Mouse (Mus musculus) forebrain, embryonic 16.5 days (tissue): Measurements from ENCODE around the gene Sp6. TPM values are rescaled to one million over a fixed set of nuclear protein-coding genes. Genes with fewer than 3 reads are reported as not detected.

ENCODE experiments used
- ATAC-seq: fragments of 200-750 bp; cut with Nextera tagmentation; 2 replicates; pipeline ENCODE4 v1.8.0; 2017; ENCODE audit warnings: mild to moderate bottlenecking, moderate library complexity
- H3K27ac ChIP-seq: fragments of 300-500 bp; sonication (generic); 2 replicates; pipeline ENCODE4 v1.5.1; 2014; ENCODE audit warnings: low read length, control low read depth
- H3K27me3 ChIP-seq: fragments of 300-500 bp; sonication (generic); replicated peaks from 2 replicates; pipeline ENCODE4 v1.6.1; 2014; ENCODE audit warnings: low read length; ENCODE audit not compliant: control insufficient read depth, insufficient read depth
- H3K36me3 ChIP-seq: fragments of 300-500 bp; sonication (generic); 2 replicates; pipeline ENCODE4 v1.6.1; 2014; ENCODE audit not compliant: control insufficient read depth, insufficient read depth
- H3K4me1 ChIP-seq: fragments of 300-500 bp; sonication (generic); replicated peaks from 2 replicates; pipeline ENCODE4 v1.6.1; 2014; ENCODE audit warnings: low read length; ENCODE audit not compliant: control insufficient read depth, insufficient read depth
- H3K4me2 ChIP-seq: fragments of 300-500 bp; sonication (generic); 2 replicates; pipeline ENCODE4 v1.6.1; 2014; ENCODE audit warnings: mild to moderate bottlenecking, low read length, control low read depth
- H3K4me3 ChIP-seq: fragments of 300-500 bp; sonication (generic); replicated peaks from 2 replicates; pipeline ENCODE4 v1.5.1; 2014; ENCODE audit warnings: mild to moderate bottlenecking, low read length, control low read depth
- H3K9ac ChIP-seq: fragments of 300-500 bp; sonication (generic); replicated peaks from 2 replicates; pipeline ENCODE4 v1.6.1; 2014; ENCODE audit warnings: low read depth, low read length, control low read depth
- H3K9me3 ChIP-seq: fragments of 300-500 bp; sonication (generic); 2 replicates; pipeline ENCODE4 v1.6.1; 2016; ENCODE audit warnings: low read length; ENCODE audit not compliant: control insufficient read depth
- WGBS: fragments of 180-500 bp; shearing (Covaris S2); extraction: QIAGEN DNeasy Blood & Tissue Kit; methylation state at CpG from one replicate; pipeline ENCODE4 v1.1.7; 2014; 5-methylcytosine and 5-hydroxymethylcytosine counted together
- polyA plus RNA-seq: library from polyadenylated mRNA; unstranded; fragments of >200 nt; fragmentation: Nextera tagmentation; extraction: Ambion mirVana; gene quantifications from 2 replicates; pipeline ENCODE4 v1.2.1, GENCODE M21; 2015

Sp6 gene
- polyA plus RNA-seq, 1 experiment from 2014 or later = 0.29 TPM

DNA sequence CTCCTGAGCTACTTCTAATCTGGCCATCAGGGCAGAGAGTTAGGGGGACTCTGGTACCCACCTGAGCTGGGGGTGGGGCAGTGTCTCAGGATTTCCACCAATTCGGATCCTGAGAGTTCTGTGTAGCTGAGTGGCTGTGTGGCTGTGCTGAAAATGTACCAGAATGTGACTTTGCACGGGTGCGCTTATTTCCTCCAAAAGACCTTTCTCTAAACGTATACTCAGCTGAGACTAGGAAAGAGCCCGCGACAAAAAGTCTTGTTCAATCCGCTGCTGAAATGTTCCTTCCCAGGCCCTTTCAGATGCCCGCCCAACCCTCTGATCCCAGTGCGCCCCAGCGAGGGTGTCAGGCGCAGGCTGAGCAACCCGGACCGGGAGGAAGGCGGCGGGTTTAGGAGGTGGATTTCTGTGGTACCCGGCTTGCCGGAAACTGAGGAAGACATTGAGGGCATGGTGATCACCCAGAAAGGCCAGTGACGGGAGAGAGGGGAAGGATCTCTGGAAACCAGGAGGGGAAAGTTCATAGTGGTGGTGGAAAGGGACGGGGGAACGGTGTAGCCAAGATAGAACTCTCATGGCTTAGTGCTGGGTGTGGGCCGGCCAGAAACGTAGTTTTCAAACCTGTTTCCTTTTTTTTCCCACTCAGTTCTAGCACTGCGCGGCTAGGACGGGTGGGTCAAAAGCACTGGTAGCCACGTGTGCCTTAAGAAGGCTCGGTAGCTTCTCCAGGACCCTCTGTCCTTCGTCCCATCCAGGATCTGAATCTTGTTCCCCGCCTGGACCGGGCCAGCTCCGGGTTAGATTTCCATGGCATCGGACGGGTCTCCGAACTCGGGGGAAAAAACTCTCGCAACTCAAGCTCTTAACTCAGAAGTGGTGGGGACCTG lies 4.7 kb downstream of the Sp6 start:
- Histone ChIP-seq H3K4me2 (peak overlapping the region; percentile 44; the same call in 1 of the 2 replicates), H3K9me3 (no peaks in the 10 kb centered on the region), H3K4me3 (peak overlapping the region; percentile 28), H3K27ac (no peak overlapping the region), H3K27me3 (peaks cover 65% of the 10 kb centered on the region), H3K36me3 (no peaks in the 10 kb centered on the region), H3K9ac (no peak overlapping the region), H3K4me1 (peaks cover 20% of the 10 kb centered on the region)
- ATAC-seq = no peak
- WGBS = under 1% methylated on average over 36 of the region's 36 CpGs

DNA sequence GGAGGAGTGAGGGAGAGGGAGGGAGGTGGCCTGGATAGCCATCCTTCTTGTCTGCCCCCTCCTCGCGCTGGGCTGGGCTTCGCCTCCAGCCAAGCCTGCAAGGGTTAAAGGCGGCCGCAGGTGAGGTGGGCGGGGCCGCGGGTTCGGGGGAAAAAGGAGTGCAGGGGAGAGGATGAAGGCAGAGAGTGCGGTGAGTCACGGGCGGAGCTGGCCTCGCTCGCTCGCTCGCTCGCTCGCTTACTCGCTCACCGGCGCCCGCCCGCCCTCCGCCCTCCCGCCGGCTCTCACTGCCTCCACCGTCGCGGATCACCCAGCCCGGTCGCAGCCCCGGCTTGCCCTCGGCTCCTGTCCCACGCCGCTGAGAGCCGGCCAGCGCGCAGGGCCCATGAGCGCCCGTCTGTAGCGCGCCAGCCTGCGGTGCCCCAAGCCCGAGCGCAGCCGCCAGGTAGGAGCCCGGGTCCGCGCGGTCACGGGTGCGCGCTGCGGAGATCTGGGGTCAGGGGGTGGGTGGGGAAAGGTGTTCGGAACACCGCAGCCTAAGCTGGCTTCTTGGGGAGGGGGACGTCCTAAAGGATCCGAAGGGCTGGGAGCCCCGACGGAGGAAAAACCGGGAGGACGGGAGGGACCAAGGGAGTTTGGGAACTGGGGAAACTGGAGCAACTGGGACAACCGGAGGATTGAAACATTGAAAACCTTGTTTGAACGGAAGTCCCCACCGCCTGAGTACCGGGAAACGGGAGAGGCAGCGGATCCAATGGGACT lies 5.6 kb downstream of the Sp6 start:
- Histone ChIP-seq H3K27me3 (peaks cover 74% of the 10 kb centered on the region), H3K4me2 (peak overlapping the region; percentile 44), H3K4me1 (peaks cover 20% of the 10 kb centered on the region), H3K9ac (no peak overlapping the region), H3K36me3 (no peaks in the 10 kb centered on the region), H3K27ac (no peak overlapping the region), H3K9me3 (no peaks in the 10 kb centered on the region), H3K4me3 (peak overlapping the region; percentile 28)
- under 1% methylated on average over 65 of the region's 68 CpGs for WGBS
- no peak for ATAC-seq

DNA sequence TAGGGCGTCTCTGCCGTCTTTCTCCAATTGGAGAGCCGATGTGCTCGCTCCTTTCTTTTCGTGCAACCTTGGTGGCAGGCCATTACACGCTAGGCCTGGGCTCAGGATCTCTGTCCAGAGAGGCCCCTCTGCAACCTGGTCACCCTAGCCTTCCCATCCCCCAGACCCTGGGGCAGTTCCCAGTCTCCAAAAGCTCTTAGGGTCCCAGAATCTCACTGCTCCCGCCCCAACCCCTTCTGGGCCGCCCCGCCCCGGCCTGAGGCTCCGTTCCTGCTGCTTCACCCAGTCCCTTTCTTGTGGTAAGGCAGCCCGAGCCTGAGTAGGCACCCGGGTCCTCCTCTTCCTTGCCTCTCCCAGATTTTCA lies 6.1 kb downstream of the Sp6 start:
- no peak for ATAC-seq
- H3K27me3 ChIP-seq = peaks cover 78% of the 10 kb centered on the region
- H3K4me2 ChIP-seq = no peak overlapping the region
- WGBS = 2% methylated on average over 13 of the region's 13 CpGs
- no peak overlapping the region; the same call in 1 of the 2 replicates for H3K4me3 ChIP-seq
- no peaks in the 10 kb centered on the region for H3K36me3 ChIP-seq
- peaks cover 20% of the 10 kb centered on the region for H3K4me1 ChIP-seq
- no peak overlapping the region for H3K27ac ChIP-seq
- H3K9ac ChIP-seq = no peak overlapping the region
- H3K9me3 ChIP-seq = no peaks in the 10 kb centered on the region

DNA sequence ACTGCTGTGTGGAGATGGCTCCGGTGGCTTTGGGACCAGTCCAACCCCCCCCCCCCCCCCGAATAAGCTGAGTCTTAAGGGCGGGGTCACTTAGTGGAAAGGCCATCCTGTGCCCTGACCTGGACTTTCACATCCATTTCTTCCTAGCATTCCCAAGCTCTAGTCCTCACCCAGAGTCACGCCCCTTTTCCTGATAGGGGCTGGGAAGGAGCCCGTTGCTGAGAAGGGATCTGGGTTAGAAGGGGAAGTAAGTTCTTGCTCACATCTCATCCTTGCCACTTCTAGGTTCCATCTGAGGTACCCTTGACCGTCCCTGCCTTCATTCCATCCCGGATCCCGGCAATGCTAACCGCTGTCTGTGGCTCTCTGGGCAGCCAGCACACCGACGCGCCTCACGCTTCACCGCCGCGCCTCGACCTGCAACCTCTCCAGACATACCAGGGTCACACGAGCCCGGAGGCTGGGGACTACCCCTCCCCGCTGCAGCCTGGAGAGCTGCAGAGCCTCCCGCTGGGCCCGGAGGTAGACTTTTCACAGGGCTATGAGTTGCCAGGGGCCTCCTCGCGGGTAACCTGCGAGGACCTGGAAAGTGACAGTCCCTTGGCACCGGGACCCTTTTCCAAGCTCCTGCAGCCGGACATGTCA lies 8.0 kb downstream of the Sp6 start:
- H3K27me3 ChIP-seq = peaks cover 72% of the 10 kb centered on the region
- H3K9me3 ChIP-seq = no peaks in the 10 kb centered on the region
- no peaks in the 10 kb centered on the region for H3K36me3 ChIP-seq
- WGBS = 2% methylated on average over 26 of the region's 27 CpGs
- ATAC-seq = no peak
- no peak overlapping the region for H3K27ac ChIP-seq
- H3K4me1 ChIP-seq = peaks cover 23% of the 10 kb centered on the region
- peak overlapping the region; percentile 74; the same call in 1 of the 2 replicates for H3K4me2 ChIP-seq
- H3K9ac ChIP-seq = no peak overlapping the region
- peak overlapping the region; percentile 55 for H3K4me3 ChIP-seq

DNA sequence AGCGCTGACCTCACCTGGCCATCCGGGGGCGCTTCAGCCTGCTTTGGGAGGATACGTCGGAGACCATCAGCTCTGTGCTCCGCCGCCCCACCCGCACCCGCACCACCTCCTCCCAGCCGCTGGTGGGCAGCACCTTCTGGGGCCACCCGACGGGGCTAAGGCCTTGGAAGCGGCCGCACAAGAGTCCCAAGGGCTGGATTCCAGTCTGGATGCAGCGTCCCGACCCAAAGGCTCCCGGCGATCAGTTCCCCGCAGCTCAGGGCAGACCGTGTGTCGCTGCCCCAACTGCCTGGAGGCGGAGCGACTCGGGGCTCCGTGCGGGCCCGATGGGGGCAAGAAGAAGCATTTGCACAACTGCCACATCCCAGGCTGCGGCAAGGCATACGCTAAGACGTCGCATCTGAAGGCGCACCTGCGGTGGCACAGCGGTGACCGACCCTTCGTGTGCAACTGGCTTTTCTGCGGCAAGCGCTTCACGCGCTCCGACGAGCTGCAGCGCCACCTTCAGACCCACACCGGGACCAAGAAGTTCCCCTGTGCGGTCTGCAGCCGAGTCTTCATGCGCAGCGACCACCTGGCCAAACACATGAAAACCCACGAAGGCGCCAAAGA lies 8.8 kb downstream of the Sp6 start:
- no peaks in the 10 kb centered on the region for H3K36me3 ChIP-seq
- H3K4me3 ChIP-seq = peak overlapping the region; percentile 55
- WGBS = under 1% methylated on average over 50 of the region's 50 CpGs
- ATAC-seq = peak; percentile 69
- H3K9ac ChIP-seq = peak overlapping the region; percentile 58
- H3K9me3 ChIP-seq = no peaks in the 10 kb centered on the region
- no peak overlapping the region for H3K27ac ChIP-seq
- peaks cover 67% of the 10 kb centered on the region for H3K27me3 ChIP-seq
- H3K4me2 ChIP-seq = peak overlapping the region; percentile 74
- peaks cover 23% of the 10 kb centered on the region for H3K4me1 ChIP-seq

DNA sequence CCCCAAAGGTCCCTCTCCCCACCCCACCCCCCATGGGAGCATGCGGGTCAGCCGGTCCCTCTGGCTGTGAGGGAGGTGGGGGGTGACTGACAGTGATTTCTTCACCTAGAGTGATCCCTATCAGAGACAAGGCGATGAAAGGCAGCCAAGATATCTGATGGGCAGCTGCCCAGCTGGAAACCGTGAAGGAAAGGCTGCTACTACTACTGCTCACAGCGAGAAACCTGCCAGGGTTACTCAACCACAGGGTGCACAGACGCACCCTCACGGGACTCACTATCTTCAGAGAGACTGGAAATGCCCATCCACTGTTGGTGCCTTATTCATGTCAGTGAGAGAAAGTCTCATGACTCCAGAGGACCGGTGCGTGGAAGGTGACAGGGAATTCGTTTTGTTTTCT lies 11.8 kb downstream of the Sp6 start:
- peaks cover 16% of the 10 kb centered on the region for H3K4me1 ChIP-seq
- no peaks in the 10 kb centered on the region for H3K9me3 ChIP-seq
- WGBS = 25% methylated on average over 10 of the region's 10 CpGs
- no peak for ATAC-seq
- no peak overlapping the region for H3K9ac ChIP-seq
- no peak overlapping the region for H3K27ac ChIP-seq
- H3K4me3 ChIP-seq = no peak overlapping the region
- no peaks in the 10 kb centered on the region for H3K36me3 ChIP-seq
- peaks cover 43% of the 10 kb centered on the region for H3K27me3 ChIP-seq
- no peak overlapping the region for H3K4me2 ChIP-seq

DNA sequence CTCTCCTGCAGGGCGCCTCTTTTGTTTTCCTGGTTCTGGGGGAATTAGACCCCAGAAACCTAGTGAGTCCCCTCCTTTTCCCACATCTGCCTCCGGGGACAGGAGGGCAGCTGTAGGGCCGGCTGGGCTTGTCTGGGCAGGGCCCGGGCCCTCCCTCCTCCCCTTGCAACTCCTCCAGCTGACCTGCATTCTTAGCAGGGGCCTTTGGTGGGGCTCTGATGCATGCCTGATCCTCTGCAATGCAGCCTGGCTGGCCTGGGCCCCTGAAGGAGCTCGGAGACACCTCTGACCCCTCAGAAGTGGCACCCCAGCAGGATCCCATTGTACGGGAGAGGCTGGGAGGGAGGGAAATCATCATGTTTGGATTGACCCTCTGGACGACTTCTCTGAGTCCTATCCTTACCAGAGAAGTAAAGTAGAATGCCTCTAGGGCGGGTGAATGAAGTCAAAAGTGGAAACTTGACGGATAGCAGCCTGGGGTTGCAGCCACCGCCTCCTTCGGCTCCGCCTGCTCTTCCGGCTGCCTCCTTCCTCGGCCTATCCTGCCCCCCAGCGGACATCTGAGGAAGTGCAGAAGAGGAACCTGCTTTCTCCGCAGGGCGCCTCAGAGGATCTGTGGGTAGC lies 12.6 kb downstream of the Sp6 start:
- peaks cover 40% of the 10 kb centered on the region for H3K27me3 ChIP-seq
- H3K9ac ChIP-seq = peak overlapping the region; percentile 39
- ATAC-seq = peak; percentile 37; the same call in 1 of the 2 replicates
- peak overlapping the region; percentile 38 for H3K4me2 ChIP-seq
- no peaks in the 10 kb centered on the region for H3K9me3 ChIP-seq
- H3K4me3 ChIP-seq = peak overlapping the region; percentile 20
- H3K27ac ChIP-seq = no peak overlapping the region
- no peaks in the 10 kb centered on the region for H3K36me3 ChIP-seq
- H3K4me1 ChIP-seq = peaks cover 23% of the 10 kb centered on the region
- 3% methylated on average over 17 of the region's 17 CpGs for WGBS

DNA sequence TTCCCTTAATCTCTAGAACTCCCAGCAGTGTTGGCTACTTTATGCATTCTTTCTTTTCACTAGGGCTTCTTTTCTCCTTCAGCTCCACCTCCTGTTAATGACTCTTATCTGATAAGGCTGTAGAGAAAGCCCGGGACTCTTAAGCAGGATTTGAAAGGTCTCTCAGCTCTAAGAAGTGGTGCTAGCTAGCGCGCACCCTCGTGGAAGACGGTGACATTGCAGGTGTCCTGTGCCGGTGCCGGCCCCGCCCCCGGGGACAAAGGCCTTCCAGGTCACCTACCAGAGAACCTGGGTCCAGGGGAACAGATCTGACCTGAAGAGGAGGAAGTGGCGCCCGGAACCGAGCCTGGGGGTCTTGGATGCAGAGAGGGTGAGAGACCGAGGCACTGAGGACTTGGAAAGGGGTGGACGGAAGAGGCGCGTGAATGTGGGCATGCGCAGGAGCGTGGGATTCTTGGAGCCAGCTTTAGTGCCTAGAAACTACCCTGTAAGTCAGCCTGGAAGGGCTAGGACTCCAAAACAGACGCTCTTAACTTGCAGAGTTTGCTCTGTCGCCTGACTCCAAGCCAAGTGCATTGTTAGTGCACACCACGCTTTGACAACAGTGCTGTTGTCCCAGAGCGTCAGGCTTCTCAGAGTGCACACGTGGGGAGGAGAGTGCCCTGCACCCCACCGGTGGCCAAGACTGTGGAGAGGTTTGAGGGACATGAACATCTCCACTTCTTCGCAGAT lies 16.7 kb downstream of the Sp6 start, which contains the start of gene Scrn2:
Gene Scrn2, plus strand, starts transcription at position 253 of the 732 bp plus-strand sequence.
- Histone ChIP-seq H3K4me3 (peak within 1 kb of the TSS; percentile 70), H3K27ac (0 out of 2 replicates have a peak within 1 kb of the TSS, but pooled peaks have one; percentile 60), H3K36me3 (no peaks in the 10 kb centered on the region), H3K9ac (peak within 1 kb of the TSS; percentile 74), H3K4me1 (peaks cover 12% of the 10 kb centered on the region), H3K9me3 (no peaks in the 10 kb centered on the region), H3K4me2 (peak within 1 kb of the TSS; percentile 65), H3K27me3 (peaks cover 4% of the 10 kb centered on the region)
- under 1% methylated on average over 25 of the region's 25 CpGs for WGBS
- ATAC-seq = peak; percentile 89
